In the genomic region with DNA sequence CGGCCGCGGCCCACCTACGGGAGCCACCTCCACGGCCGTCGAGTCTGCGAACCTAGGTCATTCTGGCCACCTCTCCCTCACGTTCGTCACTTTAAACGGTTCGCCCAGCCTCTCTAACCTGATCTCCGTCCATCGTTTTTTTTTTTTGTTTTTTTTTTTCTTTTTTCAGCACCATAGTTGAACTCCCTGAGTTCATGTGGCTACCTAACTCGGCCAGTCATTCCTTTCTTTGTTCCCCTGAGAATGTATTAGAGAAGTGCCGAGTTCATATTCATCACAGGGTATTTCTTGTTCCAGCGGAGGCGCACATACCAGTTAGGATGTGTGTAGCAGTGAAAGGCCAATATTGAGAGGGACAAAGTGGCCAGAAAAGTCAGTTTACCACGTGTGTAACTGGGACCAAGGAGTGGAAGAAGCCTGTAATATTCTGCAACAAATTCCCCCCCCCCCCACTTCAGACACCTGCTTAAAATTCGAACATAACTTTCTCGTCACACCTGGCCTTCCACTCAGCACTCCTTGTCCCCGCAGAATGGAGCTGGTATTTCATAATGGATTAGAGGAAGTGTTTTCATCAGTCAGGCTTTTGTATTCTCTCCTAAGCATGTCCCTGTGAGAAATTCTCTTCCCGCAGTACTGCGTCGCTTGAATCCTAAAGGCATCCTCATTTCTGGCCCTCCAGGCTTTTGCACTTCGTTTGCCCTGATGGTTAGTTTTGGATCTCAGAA, we compare ENCODE assay signal across 8 mouse cellular contexts. TPM values are rescaled to one million over a fixed set of nuclear protein-coding genes. Genes with fewer than 3 reads are reported as not detected.
DNase-seq lines count a peak whose midpoint lies in the region; ATAC-seq and TF ChIP-seq lines count a peak whose summit lies in the region.

No protein-coding gene starts in this region.

- H3K36me3 ChIP-seq in kidney, adult 2 months (ENCODE audit: control insufficient read depth, insufficient read depth, low read length): peaks cover 5% of the 10 kb centered on the region; the same call in 1 of the 2 replicates
- H3K36me3 ChIP-seq in intestine, embryonic 14.5 days (ENCODE audit: control insufficient read depth, insufficient read depth, low read length): peaks cover 15% of the 10 kb centered on the region
- peaks cover 18% of the 10 kb centered on the region for H3K36me3 ChIP-seq in midbrain, embryonic 14.5 days (ENCODE audit: control insufficient read depth, insufficient read depth, low read length)

- DNase-seq in kidney, adult 2 months: no peak
- no peak for DNase-seq in kidney, postnatal 25 days
- no peak for DNase-seq in intestine, embryonic 14.5 days (ENCODE audit: low spot score)
- DNase-seq in midbrain, embryonic 14.5 days: no peak
- DNase-seq in adrenal gland, postnatal 25 days: no peak
- DNase-seq in left cerebral cortex, adult 11 months (ENCODE audit: low spot score): no peak

- peaks cover 13% of the 10 kb centered on the region; the same call in 1 of the 2 replicates for H3K4me1 ChIP-seq in kidney, adult 2 months (ENCODE audit: control insufficient read depth, insufficient read depth, low read length)
- H3K4me1 ChIP-seq in brown adipose tissue, adult 24 weeks (ENCODE audit: control insufficient read depth, insufficient read depth, insufficient read length, low read length): peaks cover 17% of the 10 kb centered on the region; the same call in 1 of the 2 replicates
- peaks cover 24% of the 10 kb centered on the region for H3K4me1 ChIP-seq in intestine, embryonic 14.5 days (replicated peaks; ENCODE audit: control insufficient read depth, insufficient read depth, low read length)
- H3K4me1 ChIP-seq in midbrain, embryonic 14.5 days (ENCODE audit: control insufficient read depth, insufficient read depth, low read length): peaks cover 14% of the 10 kb centered on the region

- TF ChIP-seq CTCF in kidney, adult 2 months (conservative IDR thresholded peaks at IDR 0.05; ENCODE audit: insufficient read depth, insufficient read length, low read depth, low read length): no peak

- H3K9ac ChIP-seq in intestine, embryonic 14.5 days (ENCODE audit: low read length): peak overlapping the region; percentile 80
- peak overlapping the region; percentile 91 for H3K9ac ChIP-seq in midbrain, embryonic 14.5 days (replicated peaks; ENCODE audit: low read length)

- WGBS in kidney, adult 2 months: 7% methylated on average over 26 of the region's 26 CpGs
- WGBS in intestine, embryonic 14.5 days: 18% methylated on average over 26 of the region's 26 CpGs
- 10% methylated on average over 26 of the region's 26 CpGs for WGBS in midbrain, embryonic 14.5 days

- H3K27me3 ChIP-seq in kidney, adult 2 months (replicated peaks; ENCODE audit: control insufficient read depth, insufficient read depth, low read length): no peaks in the 10 kb centered on the region
- no peaks in the 10 kb centered on the region for H3K27me3 ChIP-seq in intestine, embryonic 14.5 days (replicated peaks; ENCODE audit: control insufficient read depth, insufficient read depth, low read length)
- H3K27me3 ChIP-seq in midbrain, embryonic 14.5 days (ENCODE audit: control insufficient read depth, insufficient read depth, low read length): no peaks in the 10 kb centered on the region

- ATAC-seq in intestine, embryonic 14.5 days (replicated peaks; ENCODE audit: low FRiP score, low TSS enrichment, low read depth): no peak; the same call in 1 of the 2 replicates
- ATAC-seq in midbrain, embryonic 14.5 days (ENCODE audit: low FRiP score, low TSS enrichment): no peak
- no peak; the same call in 1 of the 2 replicates for ATAC-seq in frontal cortex, adult (ENCODE audit: low TSS enrichment)

- TF ChIP-seq POLR2A in kidney, adult 2 months (IDR thresholded peaks at IDR 0.05; ENCODE audit: low read depth, low read length): no peak

- peak overlapping the region; percentile 96 for H3K27ac ChIP-seq in kidney, adult 2 months (ENCODE audit: insufficient read depth, low read depth, low read length)
- H3K27ac ChIP-seq in brown adipose tissue, adult 24 weeks (replicated peaks; ENCODE audit: low read depth, low read length): peak overlapping the region; percentile 88
- H3K27ac ChIP-seq in intestine, embryonic 14.5 days (ENCODE audit: low read depth): peak overlapping the region; percentile 73
- H3K27ac ChIP-seq in midbrain, embryonic 14.5 days (replicated peaks; ENCODE audit: low read depth, low read length): peak overlapping the region; percentile 80

- H3K9me3 ChIP-seq in intestine, embryonic 14.5 days (ENCODE audit: control insufficient read depth, low read length): no peaks in the 10 kb centered on the region
- no peaks in the 10 kb centered on the region for H3K9me3 ChIP-seq in midbrain, embryonic 14.5 days (ENCODE audit: control insufficient read depth, low read length)

- peak overlapping the region; percentile 98 for H3K4me3 ChIP-seq in kidney, adult 2 months (ENCODE audit: insufficient read depth, low read depth, low read length)
- H3K4me3 ChIP-seq in brown adipose tissue, adult 24 weeks (ENCODE audit: insufficient read depth, low read depth, low read length): peak overlapping the region; percentile 87
- H3K4me3 ChIP-seq in intestine, embryonic 14.5 days (ENCODE audit: low read depth, low read length): peak overlapping the region; percentile 86
- peak overlapping the region; percentile 87 for H3K4me3 ChIP-seq in midbrain, embryonic 14.5 days (replicated peaks; ENCODE audit: low read depth, low read length)

- peak overlapping the region; percentile 93 for H3K4me2 ChIP-seq in intestine, embryonic 14.5 days (ENCODE audit: low read length)
- H3K4me2 ChIP-seq in midbrain, embryonic 14.5 days (ENCODE audit: low read length): peak overlapping the region; percentile 72

RNA-seq across cellular contexts. Expression of a gene that starts 0.8 kb away (rescaled TPM):
- 76.1 and 117 TPM in 2 replicates for polyA plus RNA-seq in kidney, adult 2 months (2012; rRNA removed)
- 179 and 197 TPM in 2 replicates for polyA plus RNA-seq in brown adipose tissue, adult 24 weeks (2012; ENCODE audit: insufficient read depth, insufficient read length, missing spikeins)
- polyA plus RNA-seq in intestine, embryonic 14.5 days (2014; fragmentation: Nextera tagmentation; extraction: Ambion mirVana): 264 and 277 TPM in 2 replicates
- polyA plus RNA-seq in midbrain, embryonic 14.5 days (2014; fragmentation: Nextera tagmentation; extraction: Ambion mirVana): 451 and 485 TPM in 2 replicates
- total RNA-seq in adrenal gland, postnatal 25 days (2021): 178 and 188 TPM in 2 replicates

RNA-seq across cellular contexts. Expression of a gene that starts 13.2 kb away (rescaled TPM):
- 9.1 and 10.1 TPM in 2 replicates for polyA plus RNA-seq in kidney, adult 2 months (2012; rRNA removed)
- polyA plus RNA-seq in brown adipose tissue, adult 24 weeks (2012; ENCODE audit: insufficient read depth, insufficient read length, missing spikeins): 13.4 and 16.4 TPM in 2 replicates
- 11.3 and 11.9 TPM in 2 replicates for polyA plus RNA-seq in intestine, embryonic 14.5 days (2014; fragmentation: Nextera tagmentation; extraction: Ambion mirVana)
- 3.7 and 4.0 TPM in 2 replicates for polyA plus RNA-seq in midbrain, embryonic 14.5 days (2014; fragmentation: Nextera tagmentation; extraction: Ambion mirVana)
- 14.2 and 19.8 TPM in 2 replicates for total RNA-seq in adrenal gland, postnatal 25 days (2021)

RNA-seq across cellular contexts. Expression of a gene that starts 49.6 kb away (rescaled TPM):
- polyA plus RNA-seq in kidney, adult 2 months (2012; rRNA removed): 20.3 and 22.7 TPM in 2 replicates
- 2.4 and 2.9 TPM in 2 replicates for polyA plus RNA-seq in brown adipose tissue, adult 24 weeks (2012; ENCODE audit: insufficient read depth, insufficient read length, missing spikeins)
- 3.1 and 4.0 TPM in 2 replicates for polyA plus RNA-seq in intestine, embryonic 14.5 days (2014; fragmentation: Nextera tagmentation; extraction: Ambion mirVana)
- 7.8 and 8.0 TPM in 2 replicates for polyA plus RNA-seq in midbrain, embryonic 14.5 days (2014; fragmentation: Nextera tagmentation; extraction: Ambion mirVana)
- total RNA-seq in adrenal gland, postnatal 25 days (2021): 43.9 and 54.7 TPM in 2 replicates

RNA-seq across cellular contexts. Expression of a gene that starts 59.7 kb away (rescaled TPM):
- polyA plus RNA-seq in kidney, adult 2 months (2012; rRNA removed): not detected in 2 replicates
- polyA plus RNA-seq in brown adipose tissue, adult 24 weeks (2012; ENCODE audit: insufficient read depth, insufficient read length, missing spikeins): not detected in 2 replicates
- polyA plus RNA-seq in intestine, embryonic 14.5 days (2014; fragmentation: Nextera tagmentation; extraction: Ambion mirVana): not detected in 2 replicates
- polyA plus RNA-seq in midbrain, embryonic 14.5 days (2014; fragmentation: Nextera tagmentation; extraction: Ambion mirVana): not detected in 2 replicates
- not detected in 2 replicates for total RNA-seq in adrenal gland, postnatal 25 days (2021)
